Mouse (Mus musculus): Measurements from ENCODE around the gene Tubb4a.
"Not testable (repeated sequence)": the region's sequence is repeated elsewhere in the genome, so short reads cannot be mapped to it uniquely, and the experiment has no call there.

Tubb4a gene

GRCm38 (mm10) chr17:57087049-57087832 lies at the start of gene Tubb4a:
Gene Tubb4a (minus strand): TSS chr17:57087782.
- peak; percentile 94 to 95 for DNase-seq

- no peak for DNase-seq
Measured at GRCm38 (mm10) chr17:57135635-57136034, 48.1 kb upstream of the Tubb4a start.

GRCm38 (mm10) chr17:57134693-57135092 lies 47.1 kb upstream of the Tubb4a start:
- no peak for DNase-seq

GRCm38 (mm10) chr17:57134021-57134420 lies 46.4 kb upstream of the Tubb4a start:
- DNase-seq: not testable (repeated sequence)

- no peak for DNase-seq
Measured at GRCm38 (mm10) chr17:57131793-57132192, 44.2 kb upstream of the Tubb4a start.

- DNase-seq: no peak
Measured at GRCm38 (mm10) chr17:57125853-57126622, 38.5 kb upstream of the Tubb4a start.

GRCm38 (mm10) chr17:57124792-57125191 lies 37.2 kb upstream of the Tubb4a start:
- no peak for DNase-seq

GRCm38 (mm10) chr17:57123192-57124118 lies 35.9 kb upstream of the Tubb4a start:
- no peak for DNase-seq

GRCm38 (mm10) chr17:57121856-57122255 lies 34.3 kb upstream of the Tubb4a start:
- no peak for DNase-seq

- no peak for DNase-seq
Measured at GRCm38 (mm10) chr17:57118524-57119349, 31.2 kb upstream of the Tubb4a start.

GRCm38 (mm10) chr17:57116801-57117200 lies 29.2 kb upstream of the Tubb4a start:
- DNase-seq: no peak

- DNase-seq: no peak
Measured at GRCm38 (mm10) chr17:57112768-57113474, 25.3 kb upstream of the Tubb4a start.

- DNase-seq: no peak
Measured at GRCm38 (mm10) chr17:57110005-57110404, 22.4 kb upstream of the Tubb4a start.

- DNase-seq: no peak
Measured at GRCm38 (mm10) chr17:57108666-57109171, 21.1 kb upstream of the Tubb4a start.

GRCm38 (mm10) chr17:57108040-57108665 lies 20.6 kb upstream of the Tubb4a start:
- peak in 1 of 2 experiments; percentile 12 for DNase-seq

GRCm38 (mm10) chr17:57107064-57107463 lies 19.5 kb upstream of the Tubb4a start:
- no peak for DNase-seq

- DNase-seq: no peak
Measured at GRCm38 (mm10) chr17:57106035-57106368, 18.4 kb upstream of the Tubb4a start.

- peak; percentile 70 to 74 for DNase-seq
Measured at GRCm38 (mm10) chr17:57105181-57106034, 17.8 kb upstream of the Tubb4a start, which contains the start of gene Tnfsf9. Gene Tnfsf9 (plus strand): TSS chr17:57105325.

- no peak for DNase-seq
Measured at GRCm38 (mm10) chr17:57104496-57104895, 16.9 kb upstream of the Tubb4a start.

GRCm38 (mm10) chr17:57102276-57102675 lies 14.7 kb upstream of the Tubb4a start:
- DNase-seq: no peak

All from cerebellum, postnatal 25 days (tissue).